Mouse (Mus musculus): ENCODE results near the gene Igsf11. TPM values are rescaled to one million over a fixed set of nuclear protein-coding genes. Genes with fewer than 3 reads are reported as not detected.

Igsf11 gene
- polyA plus RNA-seq, 1 experiment = 0.47 TPM

GRCm38 (mm10) chr16:38947141-38947879 lies 54.8 kb downstream of the Igsf11 start:
- no peaks in the 10 kb centered on the region for H3K36me3 ChIP-seq (ENCODE audit: control insufficient read depth, insufficient read depth)
- H3K4me2 ChIP-seq (ENCODE audit: low read depth) = no peak overlapping the region
- H3ac ChIP-seq (ENCODE audit: control insufficient read depth, insufficient read length) = no peak overlapping the region
- H3K4me3 ChIP-seq = no peak overlapping the region
- TF ChIP-seq POLR2A (IDR thresholded peaks at IDR 0.05; ENCODE audit: insufficient read length, low read depth) (no peak), MAX (IDR thresholded peaks at IDR 0.05; ENCODE audit: low read depth) (no peak), SRF (IDR thresholded peaks at IDR 0.05; ENCODE audit: control insufficient read depth, insufficient read length, low read depth) (no peak), MYOG (IDR thresholded peaks at IDR 0.05; ENCODE audit: control insufficient read depth in 1 of 3, insufficient read depth in 1 of 3, insufficient read length in 2 of 3, low read depth in 2 of 3) (no peak), TCF3 (IDR thresholded peaks at IDR 0.05; ENCODE audit: insufficient read length, low read depth) (no peak), REST (IDR thresholded peaks at IDR 0.05; ENCODE audit: insufficient read depth, insufficient read length) (no peak), POLR2AphosphoS2 (IDR thresholded peaks at IDR 0.05; ENCODE audit: insufficient read length, low read depth) (no peak), MYOD1 (IDR thresholded peaks at IDR 0.05; ENCODE audit: control insufficient read depth in 1 of 3, insufficient read length in 2 of 3, low read depth in 2 of 3) (no peak), USF1 (IDR thresholded peaks at IDR 0.05; ENCODE audit: low read depth) (no peak), TCF12 (IDR thresholded peaks at IDR 0.05; ENCODE audit: insufficient read depth, poor library complexity, severe bottlenecking) (no peak), E2F4 (IDR thresholded peaks at IDR 0.05; ENCODE audit: insufficient read depth) (no peak), CEBPB (IDR thresholded peaks at IDR 0.05; ENCODE audit: insufficient read depth, poor library complexity, severe bottlenecking) (no peak)
- H3K27me3 ChIP-seq (ENCODE audit: control insufficient read depth, insufficient read depth, insufficient read length) = no peaks in the 10 kb centered on the region
- no peaks in the 10 kb centered on the region for H3K79me2 ChIP-seq (ENCODE audit: control insufficient read depth, insufficient read depth)

DNA sequence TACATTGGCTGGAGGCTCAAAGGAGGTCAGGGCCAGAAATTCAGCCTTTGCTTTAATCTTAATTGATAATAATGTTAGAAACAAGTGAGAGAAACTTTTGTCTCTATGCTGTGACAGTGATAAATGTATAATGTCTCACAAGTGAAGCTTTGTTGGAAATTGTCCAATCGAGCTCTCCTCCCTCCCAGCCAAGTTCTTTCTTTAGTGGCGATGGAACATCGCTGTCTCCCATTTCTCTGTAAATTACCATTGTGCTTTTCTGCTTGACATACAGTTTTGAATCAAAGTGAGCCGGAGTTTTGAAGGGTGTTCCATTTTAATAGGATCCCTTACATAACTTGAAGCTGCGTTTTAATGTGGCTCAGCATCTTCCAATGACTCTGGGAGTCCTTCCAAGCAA lies 56.0 kb downstream of the Igsf11 start:
- H3K79me2 ChIP-seq (ENCODE audit: control insufficient read depth, insufficient read depth) = no peaks in the 10 kb centered on the region
- no peaks in the 10 kb centered on the region for H3K36me3 ChIP-seq (ENCODE audit: control insufficient read depth, insufficient read depth)
- H3K4me3 ChIP-seq = no peak overlapping the region
- H3K4me2 ChIP-seq (ENCODE audit: low read depth) = no peak overlapping the region
- no peak overlapping the region for H3ac ChIP-seq (ENCODE audit: control insufficient read depth, insufficient read length)
- TF ChIP-seq TCF12 (IDR thresholded peaks at IDR 0.05; ENCODE audit: insufficient read depth, poor library complexity, severe bottlenecking) (no peak), SRF (IDR thresholded peaks at IDR 0.05; ENCODE audit: control insufficient read depth, insufficient read length, low read depth) (no peak), POLR2AphosphoS2 (IDR thresholded peaks at IDR 0.05; ENCODE audit: insufficient read length, low read depth) (no peak), MYOG (IDR thresholded peaks at IDR 0.05; ENCODE audit: control insufficient read depth in 1 of 3, insufficient read depth in 1 of 3, insufficient read length in 2 of 3, low read depth in 2 of 3) (no peak), MYOD1 (IDR thresholded peaks at IDR 0.05; ENCODE audit: control insufficient read depth in 1 of 3, insufficient read length in 2 of 3, low read depth in 2 of 3) (no peak), TCF3 (IDR thresholded peaks at IDR 0.05; ENCODE audit: insufficient read length, low read depth) (no peak), REST (IDR thresholded peaks at IDR 0.05; ENCODE audit: insufficient read depth, insufficient read length) (no peak), E2F4 (IDR thresholded peaks at IDR 0.05; ENCODE audit: insufficient read depth) (no peak), MAX (IDR thresholded peaks at IDR 0.05; ENCODE audit: low read depth) (no peak), CEBPB (IDR thresholded peaks at IDR 0.05; ENCODE audit: insufficient read depth, poor library complexity, severe bottlenecking) (no peak), USF1 (IDR thresholded peaks at IDR 0.05; ENCODE audit: low read depth) (no peak), POLR2A (IDR thresholded peaks at IDR 0.05; ENCODE audit: insufficient read length, low read depth) (no peak)
- H3K27me3 ChIP-seq (ENCODE audit: control insufficient read depth, insufficient read depth, insufficient read length) = no peaks in the 10 kb centered on the region

DNA sequence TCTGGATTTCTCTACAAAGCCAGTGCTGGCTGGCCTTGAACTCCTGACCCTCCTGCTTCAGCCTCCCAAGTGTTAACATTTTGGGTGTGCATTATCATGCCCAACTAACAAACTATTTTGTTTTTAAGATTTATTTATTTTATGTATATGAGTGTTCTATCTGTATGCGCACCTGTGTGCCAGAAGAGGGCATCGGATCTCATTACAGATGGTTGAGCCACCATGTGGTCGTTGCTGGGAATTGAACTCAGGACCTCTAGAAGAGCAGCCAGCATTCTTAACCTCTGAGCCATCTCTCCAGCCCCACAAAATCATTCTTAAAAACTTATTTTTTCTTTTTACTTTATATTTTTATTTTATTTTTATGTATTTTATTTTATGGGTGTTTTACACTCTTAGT lies 60.4 kb downstream of the Igsf11 start:
- Histone ChIP-seq H3K36me3 (ENCODE audit: control insufficient read depth, insufficient read depth) (no peaks in the 10 kb centered on the region), H3K27me3 (ENCODE audit: control insufficient read depth, insufficient read depth, insufficient read length) (no peaks in the 10 kb centered on the region), H3K79me2 (ENCODE audit: control insufficient read depth, insufficient read depth) (no peaks in the 10 kb centered on the region), H3ac (ENCODE audit: control insufficient read depth, insufficient read length) (no peak overlapping the region), H3K4me3 (no peak overlapping the region), H3K4me2 (ENCODE audit: low read depth) (no peak overlapping the region)
- TF ChIP-seq POLR2A (IDR thresholded peaks at IDR 0.05; ENCODE audit: insufficient read length, low read depth) = no peak
- TF ChIP-seq POLR2AphosphoS2 (IDR thresholded peaks at IDR 0.05; ENCODE audit: insufficient read length, low read depth) = no peak
- no peak for TF ChIP-seq MAX (IDR thresholded peaks at IDR 0.05; ENCODE audit: low read depth)
- no peak for TF ChIP-seq CEBPB (IDR thresholded peaks at IDR 0.05; ENCODE audit: insufficient read depth, poor library complexity, severe bottlenecking)
- no peak for TF ChIP-seq USF1 (IDR thresholded peaks at IDR 0.05; ENCODE audit: low read depth)
- TF ChIP-seq MYOG (IDR thresholded peaks at IDR 0.05; ENCODE audit: control insufficient read depth in 1 of 3, insufficient read depth in 1 of 3, insufficient read length in 2 of 3, low read depth in 2 of 3) = no peak
- TF ChIP-seq TCF12 (IDR thresholded peaks at IDR 0.05; ENCODE audit: insufficient read depth, poor library complexity, severe bottlenecking) = no peak
- no peak for TF ChIP-seq TCF3 (IDR thresholded peaks at IDR 0.05; ENCODE audit: insufficient read length, low read depth)
- no peak for TF ChIP-seq MYOD1 (IDR thresholded peaks at IDR 0.05; ENCODE audit: control insufficient read depth in 1 of 3, insufficient read length in 2 of 3, low read depth in 2 of 3)
- no peak for TF ChIP-seq REST (IDR thresholded peaks at IDR 0.05; ENCODE audit: insufficient read depth, insufficient read length)
- no peak for TF ChIP-seq SRF (IDR thresholded peaks at IDR 0.05; ENCODE audit: control insufficient read depth, insufficient read length, low read depth)
- no peak for TF ChIP-seq E2F4 (IDR thresholded peaks at IDR 0.05; ENCODE audit: insufficient read depth)

DNA sequence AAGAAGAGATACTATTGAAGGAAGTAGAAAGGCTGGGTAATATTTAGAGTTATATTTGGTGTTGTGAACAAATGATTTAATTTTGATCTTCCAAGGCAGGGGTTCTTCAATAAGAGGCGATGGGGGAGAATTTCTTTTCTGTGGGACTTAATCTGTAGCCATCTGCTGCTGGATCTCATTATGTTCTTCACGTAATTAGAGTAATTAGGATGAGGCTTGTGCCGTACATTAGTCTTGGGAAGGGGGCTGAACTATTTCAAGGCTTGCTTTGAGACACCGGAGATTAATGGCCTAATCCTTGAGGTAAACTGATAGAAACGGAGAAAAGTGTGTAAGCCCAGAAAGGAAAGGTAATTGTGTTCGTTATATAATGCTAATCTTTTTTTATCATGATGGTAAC lies 61.4 kb downstream of the Igsf11 start:
- Histone ChIP-seq H3K4me2 (ENCODE audit: low read depth) (no peak overlapping the region), H3K36me3 (ENCODE audit: control insufficient read depth, insufficient read depth) (no peaks in the 10 kb centered on the region), H3ac (ENCODE audit: control insufficient read depth, insufficient read length) (no peak overlapping the region), H3K79me2 (ENCODE audit: control insufficient read depth, insufficient read depth) (no peaks in the 10 kb centered on the region), H3K27me3 (ENCODE audit: control insufficient read depth, insufficient read depth, insufficient read length) (no peaks in the 10 kb centered on the region), H3K4me3 (no peak overlapping the region)
- TF ChIP-seq E2F4 (IDR thresholded peaks at IDR 0.05; ENCODE audit: insufficient read depth) (no peak), TCF3 (IDR thresholded peaks at IDR 0.05; ENCODE audit: insufficient read length, low read depth) (no peak), TCF12 (IDR thresholded peaks at IDR 0.05; ENCODE audit: insufficient read depth, poor library complexity, severe bottlenecking) (no peak), POLR2A (IDR thresholded peaks at IDR 0.05; ENCODE audit: insufficient read length, low read depth) (no peak), MYOG (IDR thresholded peaks at IDR 0.05; ENCODE audit: control insufficient read depth in 1 of 3, insufficient read depth in 1 of 3, insufficient read length in 2 of 3, low read depth in 2 of 3) (no peak), CEBPB (IDR thresholded peaks at IDR 0.05; ENCODE audit: insufficient read depth, poor library complexity, severe bottlenecking) (no peak), POLR2AphosphoS2 (IDR thresholded peaks at IDR 0.05; ENCODE audit: insufficient read length, low read depth) (no peak)
